Mouse (Mus musculus): ENCODE measurements at regions not wholly inside any gene's neighbourhood (a gene's known extent, or its start where the extent isn't known, plus 50 kb on each side); places are given as distances from the start of the nearest gene placed in this dataset.

- no peak for ATAC-seq (replicated peaks; ENCODE audit: low read depth, poor library complexity, severe bottlenecking)
These were observed 49.9 kb upstream of the Nepro start for GRCm38 (mm10) chr16:44674198-44674597.

GRCm38 (mm10) chr16:44672422-44672819, 51.7 kb upstream of the Nepro start:
- ATAC-seq (replicated peaks; ENCODE audit: low read depth, poor library complexity, severe bottlenecking): no peak

GRCm38 (mm10) chr16:44671551-44672421, 52.3 kb upstream of the Nepro start:
- no peak for ATAC-seq (replicated peaks; ENCODE audit: low read depth, poor library complexity, severe bottlenecking)

- ATAC-seq (replicated peaks; ENCODE audit: low read depth, poor library complexity, severe bottlenecking): no peak
These were observed 56.0 kb upstream of the Nepro start for GRCm38 (mm10) chr16:44668061-44668460.

GRCm38 (mm10) chr16:44667118-44667517, 57.0 kb upstream of the Nepro start:
- no peak for ATAC-seq (replicated peaks; ENCODE audit: low read depth, poor library complexity, severe bottlenecking)

- ATAC-seq (replicated peaks; ENCODE audit: low read depth, poor library complexity, severe bottlenecking): no peak
These were observed 57.6 kb upstream of the Nepro start for GRCm38 (mm10) chr16:44666431-44666997.

- ATAC-seq (replicated peaks; ENCODE audit: low read depth, poor library complexity, severe bottlenecking): no peak
These were observed 58.6 kb upstream of the Nepro start for GRCm38 (mm10) chr16:44665491-44665931.

- no peak for ATAC-seq (replicated peaks; ENCODE audit: low read depth, poor library complexity, severe bottlenecking)
These were observed 61.0 kb upstream of the Nepro start for GRCm38 (mm10) chr16:44662966-44663600.

- no peak for ATAC-seq (replicated peaks; ENCODE audit: low read depth, poor library complexity, severe bottlenecking)
These were observed 62.9 kb upstream of the Nepro start for GRCm38 (mm10) chr16:44660996-44661876.

GRCm38 (mm10) chr16:44658306-44658705, 65.8 kb upstream of the Nepro start:
- no peak for ATAC-seq (replicated peaks; ENCODE audit: low read depth, poor library complexity, severe bottlenecking)

- ATAC-seq (replicated peaks; ENCODE audit: low read depth, poor library complexity, severe bottlenecking): no peak
These were observed 67.9 kb upstream of the Nepro start for GRCm38 (mm10) chr16:44656181-44656580.

GRCm38 (mm10) chr16:44655306-44655705, 68.8 kb upstream of the Nepro start:
- ATAC-seq (replicated peaks; ENCODE audit: low read depth, poor library complexity, severe bottlenecking): no peak

GRCm38 (mm10) chr16:44648547-44649223, 75.4 kb upstream of the Nepro start:
- ATAC-seq (replicated peaks; ENCODE audit: low read depth, poor library complexity, severe bottlenecking): no peak

- peak; percentile 71 for ATAC-seq (replicated peaks; ENCODE audit: low read depth, poor library complexity, severe bottlenecking)
These were observed 80.1 kb upstream of the Nepro start for GRCm38 (mm10) chr16:44643992-44644391.

- no peak for ATAC-seq (replicated peaks; ENCODE audit: low read depth, poor library complexity, severe bottlenecking)
These were observed 78.4 kb upstream of the Boc start for GRCm38 (mm10) chr16:44637100-44637499.

GRCm38 (mm10) chr16:44634486-44634885, 75.8 kb upstream of the Boc start:
- ATAC-seq (replicated peaks; ENCODE audit: low read depth, poor library complexity, severe bottlenecking): no peak

- ATAC-seq (replicated peaks; ENCODE audit: low read depth, poor library complexity, severe bottlenecking): no peak
These were observed 74.5 kb upstream of the Boc start for GRCm38 (mm10) chr16:44633059-44633667.

GRCm38 (mm10) chr16:44632330-44633058, 73.8 kb upstream of the Boc start:
- no peak for ATAC-seq (replicated peaks; ENCODE audit: low read depth, poor library complexity, severe bottlenecking)

Measured in common myeloid progenitor, adult 5-6 weeks (primary cell).